Mouse (Mus musculus) brain, embryonic 14.5 days (tissue): ENCODE data around the gene Gm7929.
"Not testable (repeated sequence)": the region's sequence is repeated elsewhere in the genome, so short reads cannot be mapped to it uniquely, and the experiment has no call there.

ENCODE experiments used
- CTCF ChIP-seq: fragments of 200-500 bp; IDR thresholded peaks from 2 replicates; pipeline ENCODE4 v1.5.1; 2012; ENCODE audit warnings: inconsistent platforms, mild to moderate bottlenecking, moderate library complexity, borderline replicate concordance; ENCODE audit not compliant: insufficient read depth, insufficient read length; ENCODE audit errors: extremely low read depth
- POLR2A ChIP-seq: fragments of 200-500 bp; IDR thresholded peaks from 2 replicates; pipeline ENCODE4 v1.6.1; 2012; ENCODE audit warnings: mild to moderate bottlenecking, inconsistent platforms, borderline replicate concordance; ENCODE audit not compliant: poor library complexity, insufficient read depth, insufficient read length, severe bottlenecking; ENCODE audit errors: extremely low read depth

DNA sequence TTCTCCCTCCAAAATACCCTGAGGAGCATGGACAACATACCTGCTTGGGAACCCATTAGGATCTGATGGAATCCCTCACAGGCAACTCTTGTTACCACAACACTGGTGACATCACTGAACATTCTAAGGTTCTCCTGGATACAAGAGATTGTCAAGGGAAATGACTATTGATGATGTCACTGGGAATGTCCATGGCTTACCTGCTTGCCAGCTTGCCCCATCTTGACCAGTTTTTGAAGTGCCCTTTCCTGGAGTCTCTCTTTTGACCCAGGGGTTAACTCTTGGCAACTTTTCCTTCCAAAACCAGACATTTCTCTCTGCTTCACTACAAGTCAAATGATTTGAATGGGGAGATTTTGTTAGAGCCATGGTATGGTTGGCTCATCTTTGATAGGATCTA lies 21.9 kb upstream of the Gm7929 start, which contains the start of gene Gm47189:
- not testable (repeated sequence) for TF ChIP-seq POLR2A, CTCF
